Mouse (Mus musculus) brain, adult 2 months (tissue): ENCODE measurements around the gene Cdc37.

Experiments used
- DNase-seq: peaks from one replicate; pipeline ENCODE4 v3.0.0; 2011; ENCODE audit warnings: low read depth, low spot score

The Cdc37 gene

DNA sequence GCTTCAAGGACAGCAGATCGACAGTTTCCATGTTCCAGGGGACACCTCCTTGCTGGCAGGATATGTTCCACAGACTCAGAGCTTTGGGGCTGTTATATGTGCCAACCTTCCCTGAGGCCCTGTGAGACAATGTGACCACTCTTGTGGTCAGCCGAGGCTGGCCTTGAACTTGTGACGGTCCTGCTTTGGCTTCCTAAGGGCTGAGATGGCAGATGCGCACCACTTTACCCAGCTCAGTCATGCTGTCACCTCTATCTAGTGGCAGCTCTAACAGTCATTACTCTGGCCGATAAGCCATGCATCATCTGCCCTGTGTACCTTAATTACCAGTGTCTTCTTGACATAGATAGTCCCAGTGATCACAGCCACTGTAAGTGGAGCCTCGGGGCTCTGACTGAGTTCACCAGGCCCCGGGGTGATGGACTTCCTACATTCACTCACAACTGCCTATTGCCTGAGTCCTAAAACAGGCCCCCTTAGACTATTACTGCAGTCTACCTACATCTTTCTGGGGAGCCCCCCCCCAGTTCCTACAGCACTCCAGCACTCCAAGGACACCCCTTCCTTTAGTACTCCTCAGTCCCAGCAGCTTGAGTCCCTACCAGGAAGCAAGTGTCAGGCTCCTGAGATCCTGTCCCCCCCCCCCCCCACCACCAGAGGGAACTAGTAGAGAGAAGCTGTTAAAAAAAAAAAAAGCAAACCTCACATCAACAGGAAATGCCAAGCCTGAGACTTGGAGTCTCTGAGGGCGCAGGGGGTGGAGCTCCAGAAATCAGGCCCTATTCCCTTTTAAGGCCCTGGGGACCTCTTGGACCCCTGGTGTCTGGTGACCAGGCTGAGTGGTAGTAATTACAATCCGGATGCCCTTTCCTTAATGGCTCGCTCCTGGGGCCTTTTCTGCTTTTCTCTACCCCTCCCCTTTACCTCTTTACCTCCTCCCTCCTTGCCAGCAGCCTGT lies 17.6 kb upstream of the Cdc37 start:
- no peak for DNase-seq

DNA sequence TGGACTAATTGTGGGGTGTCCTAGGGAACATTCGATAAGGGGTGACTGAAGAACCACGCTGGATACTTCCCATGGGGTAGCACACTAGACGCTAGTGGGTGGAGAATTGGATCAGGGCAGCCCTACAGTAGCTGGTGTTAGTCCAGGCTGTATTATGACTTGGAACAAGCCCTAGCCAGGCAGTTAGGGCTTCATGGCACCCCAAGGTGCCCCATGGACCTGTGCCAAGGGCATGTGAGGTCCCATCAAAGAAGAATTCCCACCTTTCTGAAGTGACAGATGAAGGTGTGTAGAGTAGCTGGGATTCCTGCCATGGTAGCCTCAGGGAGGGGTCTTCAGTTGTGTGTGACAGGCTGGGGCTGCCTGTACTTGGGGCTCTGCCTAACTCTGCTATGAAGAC lies 16.7 kb upstream of the Cdc37 start:
- DNase-seq: no peak

- DNase-seq: peak; percentile 64
Observed at GRCm38 (mm10) chr9:21165952-21166451, 16.2 kb upstream of the Cdc37 start.

GRCm38 (mm10) chr9:21165041-21165951 lies 15.5 kb upstream of the Cdc37 start, which contains the start of gene Pde4a:
Pde4a (plus strand) TSS chr9:21165714.
- peak; percentile 91 for DNase-seq

DNA sequence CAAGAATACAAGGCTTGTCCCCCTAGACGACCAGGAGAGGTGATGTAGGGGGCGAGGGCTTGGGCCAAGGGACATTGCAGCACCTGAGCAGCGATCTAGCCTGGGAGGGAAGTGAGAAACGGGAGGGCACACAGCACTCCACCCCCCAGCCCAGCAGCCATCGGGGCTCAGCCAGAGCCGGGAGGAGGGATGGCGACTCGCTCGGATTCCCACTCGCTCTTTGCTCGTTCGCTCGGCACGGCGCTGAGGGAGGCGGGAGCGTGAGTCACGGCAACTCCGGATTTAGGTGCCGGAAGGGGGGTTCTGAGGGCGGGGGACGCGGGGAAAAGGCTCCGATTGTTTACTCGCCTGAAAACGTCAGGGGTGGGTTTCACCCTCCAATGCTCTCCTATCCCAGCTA lies 14.3 kb upstream of the Cdc37 start:
- DNase-seq: peak; percentile 93

DNA sequence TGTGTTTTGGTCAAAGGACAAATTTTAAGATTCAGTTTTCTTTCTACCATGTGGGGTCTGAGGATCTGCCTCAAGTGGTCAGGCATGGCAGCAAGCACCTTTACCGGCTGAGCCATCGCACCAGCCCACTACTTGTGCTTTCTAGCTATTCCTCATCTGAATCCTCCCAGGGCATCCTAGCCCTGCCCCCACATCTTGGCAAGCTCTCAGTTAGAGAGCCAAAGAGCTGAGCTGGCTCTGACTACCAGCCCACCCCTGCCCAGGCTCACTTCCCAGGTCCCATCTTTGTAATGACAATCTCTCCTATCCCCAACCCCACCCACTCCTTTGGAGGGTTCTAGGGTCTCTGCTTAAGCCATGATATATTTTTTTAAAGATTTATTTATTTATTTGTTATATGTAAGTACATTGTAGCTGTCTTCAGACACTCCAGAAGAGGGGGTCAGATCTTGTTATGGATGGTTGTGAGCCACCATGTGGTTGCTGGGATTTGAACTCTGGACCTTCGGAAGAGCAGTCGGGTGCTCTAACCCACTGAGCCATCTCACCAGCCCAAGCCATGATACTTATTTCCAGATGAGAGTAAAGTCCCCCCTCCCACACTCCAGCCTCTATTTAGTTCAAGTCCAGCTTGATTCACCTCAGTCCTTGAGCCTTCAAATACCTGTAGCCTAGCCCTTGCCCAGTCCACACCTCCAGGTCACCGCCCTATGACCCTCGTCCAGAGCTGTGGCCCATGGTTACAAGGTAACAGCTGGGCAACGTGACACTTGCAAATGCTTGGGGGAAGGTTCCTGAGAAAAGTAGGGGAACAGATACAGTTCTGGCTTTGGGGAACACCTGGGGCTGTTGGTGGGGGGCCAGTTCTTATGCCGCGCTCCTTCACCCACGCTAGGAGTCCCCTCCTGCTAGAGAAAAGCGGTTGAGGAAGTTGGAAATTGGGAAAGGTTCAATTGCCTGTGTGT lies 13.6 kb upstream of the Cdc37 start:
- DNase-seq: peak; percentile 63

DNA sequence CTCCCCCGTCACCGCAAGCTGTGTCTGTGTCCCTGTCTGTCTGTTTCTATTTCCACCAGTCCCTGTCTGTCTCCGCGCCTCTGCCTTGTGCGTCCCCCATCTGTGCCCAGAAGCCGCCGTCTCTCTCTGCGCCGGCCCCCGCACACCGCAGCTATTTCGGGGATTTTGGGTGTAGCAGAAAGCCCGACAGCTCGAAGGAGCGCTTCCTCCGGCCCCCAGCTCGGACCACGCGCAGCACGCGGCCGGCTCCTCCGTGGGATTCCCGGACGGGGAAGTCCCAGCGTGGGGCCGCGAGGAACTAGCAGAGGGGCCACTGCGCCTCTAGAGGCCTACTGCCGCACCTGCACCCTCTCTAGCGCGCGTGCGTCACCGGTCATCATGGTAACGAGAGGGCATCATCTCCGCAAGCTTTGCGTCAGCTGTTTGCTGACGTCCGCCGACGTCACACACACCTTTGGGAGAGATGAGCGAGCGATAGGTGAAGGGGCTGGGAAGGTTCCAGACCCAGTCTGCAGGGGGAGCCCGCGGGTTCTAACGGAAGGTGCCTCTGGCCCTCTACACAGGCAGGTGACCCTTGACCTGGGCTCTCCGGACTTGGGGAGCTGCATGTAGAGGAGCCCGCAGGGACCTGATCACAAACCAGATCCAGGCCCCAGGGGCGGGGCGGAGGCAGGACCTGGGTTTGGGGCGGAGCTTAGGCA lies 11.6 kb upstream of the Cdc37 start:
- peak; percentile 93 for DNase-seq

- DNase-seq: no peak
Observed at GRCm38 (mm10) chr9:21154787-21155186, 5.0 kb upstream of the Cdc37 start.

DNA sequence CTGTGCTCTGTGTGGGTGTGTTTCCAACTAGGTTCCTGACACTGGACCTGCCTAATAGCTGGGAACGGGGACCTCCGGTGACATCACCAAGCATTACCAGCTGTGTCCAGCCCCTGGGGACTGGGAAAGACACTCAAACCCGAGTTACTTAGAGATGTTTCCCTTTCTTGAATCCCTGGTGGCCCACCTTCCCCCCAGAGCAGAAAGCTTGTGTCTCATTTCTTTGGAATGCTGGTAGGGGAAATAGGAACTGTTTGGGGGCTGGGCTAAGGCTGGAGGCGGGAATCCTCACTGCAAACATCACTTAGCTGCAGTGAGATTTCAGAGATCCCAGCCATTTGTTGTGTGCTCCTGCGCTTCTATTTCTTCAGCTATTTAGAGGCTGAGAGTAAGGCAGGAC lies 4.1 kb upstream of the Cdc37 start:
- peak; percentile 67 for DNase-seq

DNA sequence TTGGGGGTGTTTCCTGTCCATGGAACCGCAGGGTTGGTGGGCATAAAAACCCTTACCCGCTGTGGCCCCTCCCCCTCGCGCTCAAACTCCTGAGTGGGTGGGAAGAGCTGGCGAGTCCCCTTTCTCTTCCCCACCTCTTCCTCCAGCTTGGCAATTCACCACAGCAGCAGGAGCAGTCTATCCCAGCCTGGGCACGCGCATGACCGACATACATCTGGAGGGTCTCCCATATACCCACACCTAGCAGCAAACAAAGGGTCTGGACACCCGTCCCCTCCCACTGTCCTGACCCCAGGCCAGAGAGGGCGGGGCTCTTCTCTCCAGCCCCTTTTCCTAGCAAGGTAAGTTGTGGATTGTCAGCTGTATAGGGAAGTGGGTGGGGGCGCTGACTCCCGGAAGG lies 3.5 kb upstream of the Cdc37 start:
- no peak for DNase-seq

- peak; percentile 87 for DNase-seq
Observed at GRCm38 (mm10) chr9:21152715-21153114, 2.9 kb upstream of the Cdc37 start.

- no peak for DNase-seq
Observed at GRCm38 (mm10) chr9:21149077-21149653, 617 bp downstream of the Cdc37 start.

DNA sequence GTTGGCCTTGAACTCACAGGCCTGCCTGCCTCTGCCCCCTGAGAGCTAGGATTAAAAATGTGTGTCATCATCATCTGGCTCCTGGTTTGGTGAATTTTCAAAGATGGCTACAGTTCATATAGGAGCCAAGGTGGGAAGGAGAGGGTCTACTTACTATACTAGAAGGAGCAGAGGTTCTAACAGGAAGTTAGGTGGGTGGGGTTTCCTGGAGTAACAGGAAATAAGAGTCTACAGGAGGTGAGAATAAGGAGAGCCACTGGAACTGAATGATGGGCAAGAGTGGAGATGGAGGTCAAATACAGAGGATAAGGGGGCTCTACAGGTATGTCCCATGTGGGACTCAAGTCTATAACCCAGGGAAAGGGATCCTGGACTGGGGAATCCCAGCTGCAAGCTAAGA lies 1.4 kb downstream of the Cdc37 start:
- no peak for DNase-seq

GRCm38 (mm10) chr9:21146722-21147121 lies 3.1 kb downstream of the Cdc37 start:
- DNase-seq: no peak

DNA sequence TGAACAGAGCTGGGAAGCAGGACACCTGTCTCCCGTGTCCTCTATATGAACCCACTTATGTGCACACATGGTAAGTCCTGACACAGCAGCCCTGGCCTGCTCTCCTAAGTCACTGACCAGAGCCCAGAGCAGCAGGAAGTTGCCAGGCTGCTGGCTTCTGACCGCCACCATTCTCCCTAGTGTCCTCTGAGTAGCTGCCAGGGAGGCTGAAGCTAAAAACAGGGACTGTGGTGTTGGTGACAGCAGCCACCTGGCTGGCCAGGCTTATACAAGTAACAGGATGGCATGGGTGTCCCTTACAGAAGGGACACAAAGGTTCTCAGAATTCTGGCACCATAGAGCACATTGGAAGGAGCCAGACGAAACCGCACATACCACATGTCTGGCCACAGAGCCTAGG lies 4.4 kb downstream of the Cdc37 start:
- no peak for DNase-seq

DNA sequence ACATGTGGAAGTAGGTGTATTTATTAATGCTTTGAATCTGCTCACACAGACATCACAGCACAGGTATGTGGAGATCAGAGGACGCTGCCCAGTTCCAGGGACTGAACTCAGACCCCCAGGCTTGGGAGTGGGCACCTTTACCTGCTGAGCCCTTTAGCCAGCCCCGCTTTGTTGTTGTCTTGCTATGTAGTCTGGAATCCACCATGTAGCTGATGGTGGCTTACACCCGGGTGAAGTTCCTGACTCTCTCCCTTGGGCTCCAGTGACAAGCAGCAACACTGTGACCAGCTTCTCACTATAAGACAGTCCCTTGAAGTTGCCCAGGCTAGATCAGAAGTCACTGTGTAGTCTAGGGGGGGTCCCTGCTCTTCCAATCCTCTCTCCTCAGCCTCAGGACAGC lies 5.4 kb downstream of the Cdc37 start:
- no peak for DNase-seq

GRCm38 (mm10) chr9:21141922-21142321 lies 7.9 kb downstream of the Cdc37 start:
- DNase-seq: no peak

- no peak for DNase-seq
Observed at GRCm38 (mm10) chr9:21138386-21138785, 11.4 kb downstream of the Cdc37 start.

GRCm38 (mm10) chr9:21137229-21137628 lies 12.6 kb downstream of the Cdc37 start:
- peak; percentile 85 for DNase-seq

- no peak for DNase-seq
Observed at GRCm38 (mm10) chr9:21136401-21136800, 13.4 kb downstream of the Cdc37 start.
